Mouse (Mus musculus): ENCODE data around the gene Gmfb. TPM values are rescaled to one million over a fixed set of nuclear protein-coding genes. Genes with fewer than 3 reads are reported as not detected.

The Gmfb gene
- polyA plus RNA-seq (2012; rRNA removed), result 33.3 and 56.8 TPM in 2 replicates

GRCm38 (mm10) chr14:46821873-46822716, at the start of gene Gmfb:
Gene Gmfb, minus strand, starts transcription at chr14:46822242.

GRCm38 (mm10) chr14:46831837-46832333, 9.8 kb upstream of the Gmfb start, which contains the start of gene Cgrrf1:
Gene Cgrrf1, plus strand, starts transcription at chr14:46832125.

GRCm38 (mm10) chr14:46787787-46788504, 34.1 kb downstream of the Gmfb start, which contains the start of gene Cnih1:
Gene Cnih1, minus strand, starts transcription at chr14:46788411.

GRCm38 (mm10) chr14:46760355-46761029, 61.5 kb downstream of the Gmfb start, which contains the start of gene Cdkn3:
Gene Cdkn3, plus strand, starts transcription at chr14:46760541.

Other genes with a start within 250 kb of the Gmfb start
- 18.0 and 26.2 TPM in 2 replicates for gene Cdkn3, start 61.7 kb downstream of the Gmfb start, polyA plus RNA-seq (2012; rRNA removed)
- 45.9 and 98.0 TPM in 2 replicates for gene Cnih1, start 33.8 kb downstream of the Gmfb start, polyA plus RNA-seq (2012; rRNA removed)
- 23.0 and 33.4 TPM in 2 replicates for gene Cgrrf1, start 9.9 kb upstream of the Gmfb start, polyA plus RNA-seq (2012; rRNA removed)
- 8.1 and 10.8 TPM in 2 replicates for gene Samd4, start 60.6 kb upstream of the Gmfb start, polyA plus RNA-seq (2012; rRNA removed)